Mouse (Mus musculus): ENCODE data around the gene Tspan18.

The Tspan18 gene

GRCm38 (mm10) chr2:93179603-93180002 lies 154.7 kb downstream of the Tspan18 start:
- no peak for DNase-seq

DNA sequence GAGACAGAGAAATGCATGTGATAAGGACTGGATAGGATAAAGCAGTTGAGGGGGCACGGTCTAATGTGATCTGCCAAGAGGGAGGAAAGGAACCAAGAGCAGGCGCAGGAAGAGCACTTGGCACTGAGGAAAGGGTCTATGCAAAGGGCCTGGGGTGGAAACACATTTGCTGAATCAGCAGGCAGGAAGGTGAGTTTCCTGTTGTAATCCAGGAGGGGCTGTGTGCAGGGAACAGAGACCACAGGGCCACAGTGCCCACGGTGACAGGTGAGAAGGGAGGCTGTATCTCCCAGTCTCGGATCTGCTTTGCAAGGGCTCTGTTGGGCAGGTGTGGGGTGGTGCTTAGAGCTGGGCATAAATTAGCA lies 156.0 kb downstream of the Tspan18 start:
- DNase-seq = no peak

DNA sequence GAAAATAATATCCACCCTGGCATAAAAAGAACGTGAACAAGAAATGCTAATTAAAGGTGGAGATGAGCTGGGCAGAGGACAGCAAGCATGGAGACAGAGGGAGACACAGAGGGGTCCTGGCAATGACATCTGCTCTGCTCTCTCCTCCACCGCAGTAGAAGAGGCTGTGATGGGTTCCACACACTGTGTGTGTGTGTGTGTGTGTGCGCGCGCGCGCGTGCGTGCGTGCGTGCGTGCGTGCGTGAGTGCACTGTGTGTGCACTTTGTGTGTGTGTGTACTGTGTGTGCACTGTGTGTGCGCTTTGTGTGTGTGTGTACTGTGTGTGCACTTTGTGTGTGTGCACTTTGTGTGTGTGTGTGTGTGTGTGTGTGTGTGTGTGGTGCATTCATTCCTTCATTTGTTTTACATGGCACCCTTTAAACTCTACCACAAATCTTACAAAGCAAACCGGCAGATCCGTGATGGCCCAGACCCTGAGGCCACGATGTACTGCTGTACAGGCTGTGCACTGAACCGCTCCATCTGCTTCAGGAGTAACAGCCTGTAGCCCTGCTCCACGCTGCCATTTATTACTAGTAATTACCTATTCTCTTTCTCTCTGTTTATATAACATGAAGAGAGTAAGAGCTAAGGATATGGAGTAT lies 156.5 kb downstream of the Tspan18 start:
- no peak for DNase-seq

DNA sequence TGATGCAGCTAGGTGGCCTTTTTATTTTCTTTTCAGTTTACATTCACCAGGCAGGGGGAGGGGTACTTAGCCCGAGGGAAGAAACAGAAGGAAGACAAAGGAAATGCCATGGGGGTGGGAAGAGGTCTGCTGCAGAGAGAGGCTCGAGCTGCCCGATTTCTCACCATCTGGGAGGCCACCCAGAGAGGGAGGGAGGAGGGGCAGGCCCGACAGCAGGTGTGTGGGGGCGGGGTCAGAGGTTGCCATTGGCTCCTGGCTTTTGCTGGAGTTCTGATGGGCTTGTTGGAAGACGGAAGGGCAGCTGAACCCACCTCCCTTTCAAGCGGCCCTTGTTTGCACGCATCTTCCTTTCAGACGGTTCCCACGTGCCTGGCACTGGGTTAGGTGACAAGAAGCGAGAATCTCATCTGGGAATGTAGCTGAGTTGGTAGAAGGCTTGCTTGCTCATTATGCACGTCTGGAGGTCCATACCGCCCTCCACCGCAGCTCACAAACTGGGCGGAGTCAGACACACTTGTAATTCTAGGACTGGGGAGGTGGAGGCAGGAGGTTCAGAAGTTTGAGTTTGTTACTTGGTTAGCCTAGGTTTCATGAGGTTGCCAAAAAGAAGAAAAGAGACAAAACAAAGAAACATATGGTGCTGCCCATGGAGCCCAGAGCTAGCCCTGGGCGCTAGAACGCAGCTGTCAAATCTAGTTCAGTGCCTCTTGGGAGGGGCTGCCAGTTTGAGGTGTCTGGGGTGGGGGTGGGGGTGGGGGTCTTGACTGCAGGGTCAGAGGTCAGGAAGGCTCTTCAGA lies 157.2 kb downstream of the Tspan18 start:
- no peak for DNase-seq

DNA sequence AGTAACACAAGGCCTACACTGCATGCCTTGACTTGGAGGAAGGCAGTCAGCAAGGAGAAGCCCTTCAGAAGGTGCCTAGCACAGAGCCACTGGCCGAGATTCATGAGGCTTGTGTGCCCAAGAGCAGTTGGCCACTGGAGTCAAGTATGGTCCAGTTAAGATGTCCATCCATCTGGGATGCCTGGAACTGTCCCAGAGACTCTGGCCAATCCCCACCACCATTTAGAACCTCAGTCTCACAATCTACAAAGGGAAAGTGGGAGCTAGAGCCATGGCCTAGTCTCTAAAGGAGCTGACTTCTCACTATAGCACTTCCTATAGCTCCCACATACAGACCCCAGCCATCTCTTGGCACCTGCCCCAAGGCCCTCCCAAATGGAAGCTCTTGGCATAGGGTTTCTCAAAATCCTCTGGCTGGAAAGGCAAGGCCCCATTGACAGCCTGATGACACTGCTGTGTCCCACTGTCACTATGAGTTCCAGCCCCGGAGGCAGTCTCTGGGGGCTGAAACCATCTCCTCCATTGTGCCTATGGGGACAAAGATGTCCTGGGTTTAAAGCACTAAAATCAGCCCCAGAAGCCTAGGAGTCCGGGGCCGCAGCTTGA lies 158.0 kb downstream of the Tspan18 start:
- DNase-seq = no peak

DNA sequence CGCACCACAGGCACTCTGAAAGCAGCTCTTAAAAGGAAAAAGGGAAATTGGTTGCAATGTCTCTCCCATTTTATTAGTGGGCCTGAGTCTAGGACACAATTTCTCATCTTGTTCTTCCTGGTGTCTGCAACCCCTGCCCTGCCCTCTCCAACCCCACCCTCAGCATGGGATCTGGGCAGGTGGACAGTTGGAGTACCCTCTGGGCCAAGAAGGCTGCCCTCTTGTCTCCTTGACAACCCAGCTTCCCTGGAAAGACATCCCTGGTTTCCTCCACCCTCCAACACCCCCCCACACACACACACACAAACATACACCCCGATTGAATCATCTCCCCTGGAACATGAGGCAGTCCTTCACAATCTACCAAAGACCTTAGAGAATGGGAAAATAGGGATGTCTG lies 158.6 kb downstream of the Tspan18 start:
- no peak for DNase-seq

DNA sequence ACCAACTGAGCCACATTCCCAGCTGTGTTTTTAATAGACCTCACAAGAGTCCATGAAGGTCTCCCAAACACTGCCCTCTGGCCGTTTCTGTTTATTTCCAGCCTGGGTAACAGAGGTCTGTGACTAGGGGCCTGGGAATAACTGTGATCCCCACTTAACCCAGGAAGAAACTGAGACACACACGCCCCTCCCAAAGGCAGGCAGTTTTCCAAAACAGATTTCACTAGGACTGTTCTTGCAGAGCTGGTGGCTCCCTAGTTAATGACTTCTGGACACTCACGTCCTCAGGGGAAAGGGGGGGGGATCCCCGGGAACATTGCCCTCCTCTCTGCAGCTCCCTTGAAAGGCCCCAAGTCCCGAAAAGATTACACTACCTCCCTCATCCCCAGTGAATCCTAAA lies 159.0 kb downstream of the Tspan18 start:
- DNase-seq = peak; percentile 42 to 62

- no peak for DNase-seq
Observed at GRCm38 (mm10) chr2:93174159-93174558, 160.1 kb downstream of the Tspan18 start.

GRCm38 (mm10) chr2:93172460-93172859 lies 161.8 kb downstream of the Tspan18 start:
- no peak for DNase-seq

DNA sequence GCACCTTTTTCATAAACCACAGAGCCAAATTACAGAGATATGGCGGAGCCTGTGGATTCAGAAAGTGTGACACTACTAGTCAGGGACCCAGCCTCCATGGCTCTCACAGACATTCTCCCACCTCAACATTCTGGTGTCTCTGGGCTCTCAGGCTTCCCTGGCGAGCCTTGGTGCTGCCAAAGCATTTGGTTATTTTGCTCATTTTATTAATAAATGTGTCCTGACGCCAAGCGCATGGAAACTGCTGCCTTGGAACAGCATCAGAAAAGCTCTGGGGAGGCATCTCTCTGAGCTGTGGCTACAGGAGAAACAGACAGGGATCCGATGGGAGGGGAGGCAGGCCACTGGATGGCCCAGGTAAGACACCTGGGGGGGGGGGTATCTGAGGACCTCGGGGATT lies 162.4 kb downstream of the Tspan18 start:
- no peak for DNase-seq

- DNase-seq = no peak
Observed at GRCm38 (mm10) chr2:93170845-93171200, 163.5 kb downstream of the Tspan18 start.

DNA sequence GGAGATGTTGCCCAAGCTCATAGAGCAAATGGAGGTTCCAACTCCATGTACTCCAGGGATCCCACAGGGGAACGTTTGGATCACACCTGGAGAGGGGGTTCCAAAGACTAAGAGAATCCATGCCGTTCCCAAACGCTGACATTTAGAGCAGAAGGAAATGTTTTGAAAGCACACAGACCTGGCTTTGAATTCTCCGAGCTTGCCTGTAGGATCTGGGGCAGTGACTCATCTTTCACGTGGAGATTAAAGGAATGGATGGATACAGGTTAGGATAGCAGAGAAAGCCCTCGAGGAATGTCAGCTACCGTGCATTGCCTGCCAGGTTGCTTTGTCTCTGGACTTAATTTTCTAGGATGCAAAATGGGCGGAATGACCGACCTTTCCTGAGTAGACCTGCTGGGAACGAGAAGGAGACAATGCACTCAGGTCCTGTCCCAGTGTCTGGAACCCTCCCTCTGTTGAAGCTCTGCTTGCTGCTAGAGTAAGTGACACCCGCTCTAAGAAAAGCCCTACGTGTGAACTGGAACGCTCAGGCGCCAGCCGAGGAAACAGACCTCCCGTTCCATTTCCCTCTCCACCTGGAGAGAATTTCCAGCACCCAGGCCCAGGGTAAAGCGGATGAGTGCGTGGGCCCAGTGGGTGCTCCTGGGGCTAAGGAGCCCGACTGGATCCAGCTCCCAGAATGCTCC lies 164.0 kb downstream of the Tspan18 start:
- DNase-seq = no peak

DNA sequence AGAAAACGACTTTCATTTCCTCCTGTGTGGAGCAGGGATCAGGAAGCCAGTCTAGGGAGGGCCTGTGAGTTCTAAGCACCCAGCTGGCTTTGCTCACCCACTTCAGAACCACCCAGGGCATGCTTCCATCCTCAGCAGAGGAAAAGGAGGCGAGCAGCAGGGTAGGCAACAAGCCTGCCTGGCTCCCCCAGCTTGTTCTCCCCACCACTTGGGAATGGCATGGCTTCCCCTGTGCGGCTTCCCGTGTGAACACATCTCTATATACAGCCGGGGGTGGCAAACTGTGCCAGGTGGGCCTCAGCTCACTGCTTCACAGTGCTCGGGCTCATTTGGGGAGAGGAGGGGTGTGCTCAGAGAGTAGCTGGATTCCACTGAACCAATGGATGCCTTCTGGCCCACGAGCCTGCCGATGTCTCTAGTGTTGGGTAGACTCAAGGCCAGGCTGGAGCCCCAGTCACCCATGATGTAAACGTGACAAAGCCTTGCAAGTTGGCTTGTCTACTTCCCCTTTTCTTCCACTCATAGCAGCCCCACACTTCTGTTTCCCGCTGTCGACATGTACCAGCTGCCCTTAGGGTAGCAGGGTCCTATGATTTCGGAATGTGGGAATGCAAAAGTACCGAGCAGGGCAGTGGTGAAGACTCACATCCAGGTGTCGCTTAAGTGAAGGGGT lies 167.4 kb downstream of the Tspan18 start:
- no peak for DNase-seq

DNA sequence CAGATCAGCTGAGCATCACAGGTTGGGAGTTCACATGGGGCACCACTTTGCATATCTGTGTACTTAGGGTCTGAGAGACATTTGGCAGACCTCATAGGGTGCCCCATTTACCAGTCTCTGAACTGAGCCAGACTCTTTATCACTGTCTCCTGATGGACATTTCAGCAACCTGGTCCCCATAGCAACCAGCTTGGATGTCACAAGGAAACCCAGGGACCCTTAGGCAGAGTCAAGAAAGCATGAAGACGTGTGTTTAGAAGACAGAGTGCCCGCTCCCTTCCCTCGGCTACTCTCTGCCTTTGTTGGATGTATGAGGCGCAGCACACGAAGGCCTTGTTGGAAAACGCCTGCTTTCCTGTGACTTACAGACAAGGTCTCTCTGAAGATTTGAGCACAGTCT lies 168.0 kb downstream of the Tspan18 start:
- no peak for DNase-seq

DNA sequence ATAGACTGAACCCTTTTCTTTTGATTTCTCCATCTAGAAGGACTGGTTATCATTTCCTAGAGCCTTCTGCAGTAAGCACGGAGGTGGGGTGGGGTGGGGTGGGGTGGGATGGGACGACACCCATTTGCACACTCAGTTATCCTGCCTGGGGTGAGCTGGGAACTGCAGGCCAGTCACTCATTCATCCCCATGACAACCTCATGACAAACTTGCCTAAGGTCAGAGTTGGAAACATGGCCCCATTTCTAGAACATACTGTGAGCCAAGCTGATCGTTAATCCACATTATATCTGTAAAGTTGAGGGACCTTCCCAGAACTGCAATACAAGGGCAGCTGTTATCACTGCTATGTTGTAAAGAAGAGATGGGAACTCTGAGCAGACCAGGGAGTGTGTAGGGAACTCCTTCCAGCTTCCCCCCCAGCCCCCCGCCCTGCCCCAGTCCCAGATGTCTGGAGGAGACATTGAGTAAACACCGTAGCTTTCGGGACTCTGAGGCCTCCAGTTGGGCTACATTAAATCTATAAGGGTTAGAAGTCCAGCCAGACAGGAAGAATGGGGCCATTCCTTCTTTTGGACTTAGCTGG lies 170.5 kb downstream of the Tspan18 start:
- DNase-seq = no peak

GRCm38 (mm10) chr2:93163317-93163716 lies 171.0 kb downstream of the Tspan18 start:
- DNase-seq = peak in 1 of 2 experiments; percentile 40

GRCm38 (mm10) chr2:93162791-93163190 lies 171.5 kb downstream of the Tspan18 start:
- DNase-seq = peak in 1 of 2 experiments; percentile 25

DNA sequence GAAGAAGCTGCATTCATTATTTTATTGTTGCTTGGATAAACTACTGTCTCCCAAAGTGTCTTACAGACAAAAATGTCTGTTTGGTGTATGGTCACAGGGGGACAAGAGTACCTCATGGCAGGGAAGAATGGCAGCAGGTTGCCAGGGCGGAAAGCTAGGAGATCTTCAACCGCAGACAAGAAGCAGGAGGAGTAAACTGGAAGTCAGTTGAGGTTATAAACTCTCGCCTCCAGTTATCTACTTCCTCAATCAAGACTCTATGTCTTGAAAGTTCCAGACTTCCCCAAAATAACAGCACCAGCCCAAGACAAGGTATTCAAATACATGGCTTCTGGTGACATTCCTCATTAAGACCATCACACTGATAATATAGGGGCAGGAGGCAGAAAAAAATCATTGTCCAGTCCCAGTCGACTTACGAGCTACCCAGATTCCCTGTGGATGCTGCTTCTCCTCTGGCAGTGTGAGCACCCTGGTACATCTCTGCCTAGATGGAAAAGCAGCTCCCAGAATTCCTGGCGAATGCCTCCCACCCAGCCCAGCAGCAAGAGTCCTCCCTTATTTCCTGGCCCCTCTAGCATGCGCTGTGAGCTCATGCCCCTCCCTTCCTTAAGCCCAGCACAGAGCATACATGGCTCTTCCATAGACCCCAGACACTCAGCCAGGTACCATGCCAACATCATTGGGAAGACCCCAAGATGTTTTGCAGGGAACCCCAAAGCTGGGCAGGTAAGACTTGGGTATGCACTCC lies 172.2 kb downstream of the Tspan18 start:
- DNase-seq = no peak

DNA sequence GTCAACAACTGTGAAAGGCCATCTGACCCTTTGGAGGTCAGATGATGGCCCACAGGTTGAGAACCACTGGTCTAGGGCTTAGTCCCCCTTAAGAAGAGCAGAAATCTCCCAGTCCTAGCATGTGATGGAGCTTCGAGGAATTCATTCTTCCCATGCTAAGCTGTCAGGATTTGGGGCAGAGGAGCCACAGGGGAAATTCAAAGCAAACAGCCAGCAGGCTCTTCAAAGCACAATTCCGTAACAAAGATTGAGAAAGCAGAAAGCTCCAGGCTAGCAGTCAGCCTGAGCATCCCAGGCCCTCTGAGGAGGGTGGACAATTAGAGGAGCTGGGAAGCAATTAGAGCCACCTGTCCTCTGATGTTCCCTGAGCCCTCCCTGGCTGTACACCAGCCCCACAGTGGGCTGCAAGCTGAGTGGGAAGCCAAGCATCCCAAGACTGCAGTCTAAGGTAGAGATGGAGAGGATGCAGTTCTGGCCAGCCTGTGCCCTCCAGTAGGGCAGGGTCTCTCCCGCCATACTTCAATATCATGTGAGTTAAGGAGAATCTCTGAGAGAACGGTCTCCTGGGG lies 173.8 kb downstream of the Tspan18 start:
- DNase-seq = no peak

DNA sequence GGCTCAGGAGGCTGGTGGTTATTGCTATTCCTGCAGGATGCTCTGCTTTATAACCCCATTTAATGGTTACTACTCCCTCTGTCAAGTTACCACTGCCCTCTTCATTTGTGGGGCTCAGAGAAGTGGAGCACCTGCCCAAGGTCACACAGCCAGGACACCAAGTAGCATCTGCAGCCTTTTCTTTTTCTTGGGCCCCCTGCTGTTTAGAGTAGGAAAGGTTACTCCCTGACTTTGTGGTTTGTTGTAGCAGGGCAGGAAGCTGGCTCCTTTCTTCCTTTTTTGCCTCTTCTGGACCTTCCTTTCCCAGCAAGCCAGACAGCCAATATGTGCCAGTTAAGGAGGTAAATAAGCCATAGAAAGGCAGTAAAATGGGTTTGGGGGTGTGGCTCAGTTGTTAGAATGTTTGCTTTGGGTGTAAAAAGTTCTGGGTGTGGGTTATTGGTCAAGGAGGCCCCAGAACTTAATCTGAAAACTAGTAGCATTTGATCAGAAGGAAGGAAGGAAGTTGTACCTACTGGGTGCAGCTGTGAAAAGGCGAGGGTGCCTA lies 179.7 kb downstream of the Tspan18 start:
- DNase-seq = no peak

DNA sequence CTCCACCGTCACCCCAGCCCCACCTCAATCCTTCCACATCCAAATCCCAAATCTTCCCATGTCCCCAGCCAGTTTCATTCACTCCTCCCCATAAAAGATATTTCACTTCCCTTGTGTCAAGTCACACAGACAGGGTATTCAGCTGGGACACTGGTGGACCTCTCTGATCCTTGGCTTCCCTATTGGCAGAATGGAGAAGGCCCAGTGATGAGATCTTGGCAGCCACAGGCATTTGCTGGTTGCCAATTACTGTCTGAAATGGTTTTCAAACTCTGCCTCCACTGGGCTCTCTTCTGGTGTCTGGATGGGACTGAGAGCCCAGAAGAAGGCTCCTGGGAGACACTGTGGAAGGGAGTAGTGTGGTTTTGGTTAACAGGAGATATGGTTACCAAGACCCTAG lies 180.5 kb downstream of the Tspan18 start:
- no peak for DNase-seq

Data from kidney, postnatal 36 days (tissue).